Mouse (Mus musculus): Measurements from ENCODE around the gene Dgka. TPM values are rescaled to one million over a fixed set of nuclear protein-coding genes. Genes with fewer than 3 reads are reported as not detected.

The Dgka gene
- total RNA-seq, 2 experiments from 2014 or later: 8.0 to 8.3 TPM

DNA sequence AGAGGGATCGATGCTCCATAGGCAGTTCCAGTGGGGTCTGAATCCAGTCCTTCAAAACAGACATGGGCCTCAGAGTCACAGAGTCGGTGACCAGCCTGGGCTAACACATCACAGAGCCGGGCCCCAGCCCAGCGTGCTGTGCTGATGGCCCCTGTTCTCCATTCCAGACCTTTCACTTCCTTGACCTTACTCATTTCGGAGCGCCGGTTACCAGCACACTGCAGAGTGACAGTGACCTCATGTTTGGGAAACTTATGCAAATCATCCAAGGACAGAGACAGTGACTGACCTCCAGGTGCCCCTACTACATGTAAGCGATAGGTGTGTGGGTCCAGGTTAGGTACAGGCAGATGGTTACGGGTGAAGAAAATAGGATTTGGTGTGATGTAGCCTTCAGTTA, 73.5 kb downstream of the Dgka start:
- no peak for DNase-seq

Other genes starting within 250 kb of the Dgka start
- 10 to 100 TPM; 20.3 to 38.5 TPM for gene Myl6b, start 246.2 kb downstream of the Dgka start, total RNA-seq (2021)
- gene Esyt1, start 219.0 kb downstream of the Dgka start, total RNA-seq (2021): 10 to 100 TPM; 12.5 to 17.6 TPM
- 1 to 10 TPM; 4.9 to 5.1 TPM for gene Zc3h10, start 197.1 kb downstream of the Dgka start, total RNA-seq (2021)
- gene Rpl41, start 195.6 kb downstream of the Dgka start, total RNA-seq (2021): 1,000 to 10,000 TPM in 1 of 2 experiments, 100 to 1,000 TPM in 1; 972 to 1,021 TPM
- gene Pa2g4, start 178.9 kb downstream of the Dgka start, total RNA-seq (2021): 10 to 100 TPM; 36.3 to 36.7 TPM
- gene Erbb3, start 155.2 kb downstream of the Dgka start, total RNA-seq (2021): 1 to 10 TPM; 3.3 to 4.3 TPM
- gene Rps26, start 118.1 kb downstream of the Dgka start, total RNA-seq (2021): 100 to 1,000 TPM; 286 to 348 TPM
- 1 to 10 TPM in 1 of 2 experiments, under 1 TPM in 1; 0.35 to 1.6 TPM for gene Ikzf4, start 98.9 kb downstream of the Dgka start, total RNA-seq (2021)
- gene Suox, start 70.8 kb downstream of the Dgka start, total RNA-seq (2021): 10 to 100 TPM; 17.7 to 20.7 TPM
- 10 to 100 TPM; 78.9 to 80.0 TPM for gene Rab5b, start 48.6 kb downstream of the Dgka start, total RNA-seq (2021)
- gene Pmel, start 40.7 kb downstream of the Dgka start, total RNA-seq (2021): under 1 TPM; 0.41 to 0.70 TPM
- 1 to 10 TPM; 3.8 to 5.3 TPM for gene Cdk2, start 39.8 kb downstream of the Dgka start, total RNA-seq (2021)
- gene Pym1, start 3.0 kb upstream of the Dgka start, total RNA-seq (2021): 1 to 10 TPM; 9.8 to 10.0 TPM
- gene Mmp19, start 46.1 kb upstream of the Dgka start, total RNA-seq (2021): 1 to 10 TPM; 1.7 to 3.6 TPM
- 10 to 100 TPM; 20.7 to 21.5 TPM for gene Dnajc14, start 59.2 kb upstream of the Dgka start, total RNA-seq (2021)
- 1 to 10 TPM; 3.4 to 4.2 TPM for gene Tmem198b, start 59.5 kb upstream of the Dgka start, total RNA-seq (2021)
- gene Sarnp, start 72.5 kb upstream of the Dgka start, total RNA-seq (2021): 10 to 100 TPM; 26.5 to 28.4 TPM
- 1 to 10 TPM; 3.1 to 3.7 TPM for gene Ormdl2, start 76.8 kb upstream of the Dgka start, total RNA-seq (2021)
- gene Gdf11, start 146.9 kb upstream of the Dgka start, total RNA-seq (2021): 1 to 10 TPM; 3.9 to 4.1 TPM
- 100 to 1,000 TPM; 103 to 142 TPM for gene Cd63, start 156.1 kb upstream of the Dgka start, total RNA-seq (2021)
- gene Rdh5, start 178.0 kb upstream of the Dgka start, total RNA-seq (2021): 1 to 10 TPM; 4.3 to 4.7 TPM
- gene Bloc1s1, start 179.2 kb upstream of the Dgka start, total RNA-seq (2021): 100 to 1,000 TPM; 152 to 165 TPM
- 10 to 100 TPM; 63.5 to 67.3 TPM for gene Itga7, start 189.0 kb upstream of the Dgka start, total RNA-seq (2021)
- under 1 TPM in 1 of 2 experiments, not detected in 1; 0.23 TPM for gene Mettl7b, start 216.1 kb upstream of the Dgka start, total RNA-seq (2021)
- gene Olfr9, start 244.6 kb upstream of the Dgka start, total RNA-seq (2021): not detected